Mouse (Mus musculus): ENCODE data around the gene Cpn2. TPM values are rescaled to one million over a fixed set of nuclear protein-coding genes. Genes with fewer than 3 reads are reported as not detected.

Cpn2 gene
- polyA plus RNA-seq, 1 experiment from 2014 or later = not detected

DNA sequence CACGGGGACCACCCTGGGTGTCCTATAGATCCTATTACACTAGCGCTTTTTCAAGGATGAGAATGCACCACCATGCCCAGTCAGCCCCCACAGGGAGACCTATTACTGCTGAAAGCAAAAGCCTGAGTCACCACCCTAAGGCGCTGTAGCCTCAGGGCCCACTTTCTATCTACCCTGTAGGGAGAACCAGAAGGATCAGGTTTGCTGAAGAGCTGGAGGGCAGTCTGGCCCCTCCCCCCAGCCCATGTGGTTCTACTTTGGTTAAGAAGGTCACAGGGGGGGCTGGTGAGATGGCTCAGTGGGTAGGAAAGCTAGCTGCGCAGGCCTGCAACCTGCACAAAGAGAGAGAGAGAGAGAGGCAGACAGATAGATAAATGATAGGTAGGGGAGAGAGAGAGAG is 18.4 kb upstream of the Cpn2 start:
- 66% methylated on average over 4 of the region's 4 CpGs for WGBS
- Histone ChIP-seq H3K4me3 (ENCODE audit: low read depth, low read length) (no peak overlapping the region), H3K4me1 (ENCODE audit: control insufficient read depth, insufficient read depth, low read length) (peaks cover 9% of the 10 kb centered on the region; the same call in 1 of the 2 replicates), H3K36me3 (ENCODE audit: control insufficient read depth, insufficient read depth, low read length) (no peaks in the 10 kb centered on the region), H3K27me3 (ENCODE audit: control insufficient read depth, insufficient read depth, low read length) (peaks cover 6% of the 10 kb centered on the region), H3K4me2 (ENCODE audit: low read depth, low read length) (no peak overlapping the region), H3K9ac (replicated peaks; ENCODE audit: low read depth, low read length) (no peak overlapping the region), H3K9me3 (ENCODE audit: control insufficient read depth, low read length) (no peaks in the 10 kb centered on the region), H3K27ac (ENCODE audit: low read depth, low read length) (no peak overlapping the region)
- ATAC-seq (ENCODE audit: low read depth) = no peak

DNA sequence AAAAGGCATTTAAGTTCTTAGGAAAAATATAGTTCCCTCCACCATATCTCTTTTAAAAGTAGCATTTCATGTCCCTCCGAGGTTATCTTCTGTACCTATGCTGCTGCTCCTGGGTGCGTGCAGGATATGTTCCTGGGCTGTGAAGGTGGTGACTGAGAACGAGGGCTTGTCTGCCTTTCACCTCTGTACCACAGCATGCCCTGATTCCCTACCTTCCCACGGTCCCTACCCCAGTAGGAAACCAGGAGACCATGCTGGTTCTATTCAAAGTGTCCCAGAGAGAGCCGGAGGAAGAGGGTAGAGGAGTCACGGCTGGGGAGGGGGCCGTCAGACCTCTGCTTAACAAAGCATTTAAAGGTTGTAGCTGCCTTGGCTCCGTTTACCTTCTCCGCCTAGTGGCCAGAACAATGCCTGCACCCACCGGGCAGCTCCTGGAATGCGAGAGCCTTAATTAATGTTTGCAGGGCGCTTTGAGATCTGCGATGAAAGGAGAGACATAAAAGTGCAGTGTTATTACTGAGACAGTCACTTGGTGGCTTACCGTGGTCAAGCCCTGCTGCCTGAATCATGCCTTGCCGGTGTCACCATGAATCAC is 16.5 kb upstream of the Cpn2 start:
- Histone ChIP-seq H3K36me3 (ENCODE audit: control insufficient read depth, insufficient read depth, low read length) (no peaks in the 10 kb centered on the region), H3K4me1 (ENCODE audit: control insufficient read depth, insufficient read depth, low read length) (peaks cover 9% of the 10 kb centered on the region; the same call in 1 of the 2 replicates), H3K9ac (replicated peaks; ENCODE audit: low read depth, low read length) (no peak overlapping the region), H3K9me3 (ENCODE audit: control insufficient read depth, low read length) (no peaks in the 10 kb centered on the region), H3K27me3 (ENCODE audit: control insufficient read depth, insufficient read depth, low read length) (peaks cover 6% of the 10 kb centered on the region), H3K4me2 (ENCODE audit: low read depth, low read length) (peak overlapping the region; percentile 45), H3K4me3 (ENCODE audit: low read depth, low read length) (no peak overlapping the region), H3K27ac (ENCODE audit: low read depth, low read length) (no peak overlapping the region)
- peak; percentile 65 for ATAC-seq (ENCODE audit: low read depth)
- 2% methylated on average over 15 of the region's 15 CpGs for WGBS

DNA sequence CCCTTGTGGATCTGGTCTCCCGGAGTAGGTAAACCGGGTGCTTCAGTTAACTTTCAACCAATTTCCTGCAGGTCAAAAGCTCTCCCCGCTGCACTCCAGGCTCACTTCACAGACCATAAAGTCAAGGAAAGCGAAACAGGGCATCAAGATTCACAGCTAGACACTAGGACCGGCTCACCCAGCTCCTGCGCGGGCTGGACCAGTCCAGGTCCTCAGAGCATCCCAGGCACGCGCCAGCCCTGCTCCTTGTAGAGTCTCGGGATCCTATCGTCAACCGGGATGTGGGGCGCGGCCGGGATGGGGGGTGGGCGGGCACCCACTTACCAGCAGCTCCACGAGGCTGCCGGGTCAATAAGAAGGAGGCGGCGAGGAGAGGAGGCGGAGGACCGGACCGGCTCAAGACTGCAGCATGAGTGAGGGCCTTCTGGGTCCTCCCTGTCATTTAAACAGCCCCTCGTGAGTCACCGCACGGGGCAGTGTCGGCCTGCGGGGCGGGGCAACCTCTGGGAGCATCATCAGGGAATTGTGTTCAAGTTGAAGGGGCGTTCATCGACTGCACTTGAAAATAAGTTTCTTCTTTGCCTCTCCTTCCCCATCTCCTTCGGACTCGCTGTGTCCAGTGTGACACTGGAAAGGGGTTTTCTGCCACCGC is 15.7 kb upstream of the Cpn2 start, which contains the start of gene Lrrc15:
Gene Lrrc15, minus strand, starts transcription at position 413 of the 652 bp plus-strand sequence.
- WGBS = 6% methylated on average over 31 of the region's 34 CpGs
- Histone ChIP-seq H3K4me2 (ENCODE audit: low read depth, low read length) (peak within 1 kb of the TSS; percentile 45), H3K9me3 (ENCODE audit: control insufficient read depth, low read length) (no peaks in the 10 kb centered on the region), H3K27ac (ENCODE audit: low read depth, low read length) (no peak within 1 kb of the TSS), H3K4me1 (ENCODE audit: control insufficient read depth, insufficient read depth, low read length) (peaks cover 12% of the 10 kb centered on the region; the same call in 1 of the 2 replicates), H3K36me3 (ENCODE audit: control insufficient read depth, insufficient read depth, low read length) (no peaks in the 10 kb centered on the region), H3K9ac (replicated peaks; ENCODE audit: low read depth, low read length) (0 out of 2 replicates have a peak within 1 kb of the TSS, but pooled peaks have one; percentile 11), H3K4me3 (ENCODE audit: low read depth, low read length) (peak within 1 kb of the TSS; percentile 16; the same call in 1 of the 2 replicates), H3K27me3 (ENCODE audit: control insufficient read depth, insufficient read depth, low read length) (peaks cover 6% of the 10 kb centered on the region)
- peak; percentile 32; the same call in 1 of the 2 replicates for ATAC-seq (ENCODE audit: low read depth)

DNA sequence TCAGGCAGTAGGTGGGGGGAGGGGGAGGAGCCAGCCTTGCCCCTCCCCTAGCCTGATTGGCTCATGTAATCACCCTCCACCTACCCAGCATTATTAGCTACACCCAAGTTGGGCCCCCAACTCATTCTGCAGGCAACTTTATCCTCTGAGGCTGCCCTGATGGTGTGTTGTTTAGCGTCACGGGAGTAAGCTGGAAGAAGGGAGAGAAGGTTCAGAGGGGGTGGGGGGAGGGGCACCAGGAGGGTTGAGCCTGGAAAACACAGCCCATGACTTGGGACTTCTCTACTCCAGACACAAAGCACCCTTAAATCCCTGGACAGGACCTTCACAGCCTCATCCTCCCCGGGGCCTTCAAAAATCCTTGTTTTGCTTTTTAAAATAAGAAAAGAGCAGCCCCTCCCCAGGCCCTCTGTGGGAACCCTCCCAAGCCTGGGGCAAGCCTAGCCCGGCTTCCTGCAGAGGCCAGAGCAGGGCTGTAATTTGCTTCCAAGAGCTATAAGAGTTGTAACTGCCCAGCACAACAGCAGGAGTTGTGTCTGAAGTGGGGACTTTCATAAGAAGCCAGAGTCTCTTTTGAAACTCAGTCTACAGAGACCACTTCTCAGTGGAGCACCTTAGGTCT is 13.5 kb upstream of the Cpn2 start:
- WGBS = 6% methylated on average over 4 of the region's 4 CpGs
- Histone ChIP-seq H3K27me3 (ENCODE audit: control insufficient read depth, insufficient read depth, low read length) (peaks cover 6% of the 10 kb centered on the region), H3K4me1 (ENCODE audit: control insufficient read depth, insufficient read depth, low read length) (peaks cover 12% of the 10 kb centered on the region; the same call in 1 of the 2 replicates), H3K9ac (replicated peaks; ENCODE audit: low read depth, low read length) (no peak overlapping the region), H3K36me3 (ENCODE audit: control insufficient read depth, insufficient read depth, low read length) (no peaks in the 10 kb centered on the region), H3K9me3 (ENCODE audit: control insufficient read depth, low read length) (no peaks in the 10 kb centered on the region), H3K4me3 (ENCODE audit: low read depth, low read length) (no peak overlapping the region), H3K27ac (ENCODE audit: low read depth, low read length) (no peak overlapping the region), H3K4me2 (ENCODE audit: low read depth, low read length) (no peak overlapping the region)
- no peak for ATAC-seq (ENCODE audit: low read depth)

DNA sequence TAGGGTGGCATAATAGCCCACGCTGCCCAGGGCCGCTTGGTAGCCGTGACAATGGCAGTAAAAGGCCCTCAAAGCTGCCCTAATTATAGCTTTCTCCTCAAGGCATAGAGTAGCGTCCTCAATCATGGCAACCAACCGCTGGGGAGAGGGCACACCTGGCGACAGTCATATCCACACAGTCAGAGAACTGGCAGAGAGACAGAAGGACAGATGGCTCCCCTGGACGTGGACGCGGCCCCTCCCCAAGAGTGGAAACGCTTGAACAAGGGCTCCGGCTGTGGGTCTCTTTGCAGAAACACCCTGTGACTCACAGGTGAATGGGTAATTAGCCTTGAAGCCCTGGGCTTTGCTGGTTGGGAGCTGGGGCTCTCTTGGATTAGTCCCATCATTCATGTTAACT is 11.1 kb upstream of the Cpn2 start:
- H3K9me3 ChIP-seq (ENCODE audit: control insufficient read depth, low read length) = no peaks in the 10 kb centered on the region
- peaks cover 6% of the 10 kb centered on the region for H3K27me3 ChIP-seq (ENCODE audit: control insufficient read depth, insufficient read depth, low read length)
- no peak for ATAC-seq (ENCODE audit: low read depth)
- no peaks in the 10 kb centered on the region for H3K36me3 ChIP-seq (ENCODE audit: control insufficient read depth, insufficient read depth, low read length)
- 65% methylated on average over 11 of the region's 11 CpGs for WGBS
- H3K4me2 ChIP-seq (ENCODE audit: low read depth, low read length) = no peak overlapping the region
- no peak overlapping the region for H3K9ac ChIP-seq (replicated peaks; ENCODE audit: low read depth, low read length)
- no peak overlapping the region for H3K27ac ChIP-seq (ENCODE audit: low read depth, low read length)
- peaks cover 9% of the 10 kb centered on the region; the same call in 1 of the 2 replicates for H3K4me1 ChIP-seq (ENCODE audit: control insufficient read depth, insufficient read depth, low read length)
- H3K4me3 ChIP-seq (ENCODE audit: low read depth, low read length) = no peak overlapping the region

DNA sequence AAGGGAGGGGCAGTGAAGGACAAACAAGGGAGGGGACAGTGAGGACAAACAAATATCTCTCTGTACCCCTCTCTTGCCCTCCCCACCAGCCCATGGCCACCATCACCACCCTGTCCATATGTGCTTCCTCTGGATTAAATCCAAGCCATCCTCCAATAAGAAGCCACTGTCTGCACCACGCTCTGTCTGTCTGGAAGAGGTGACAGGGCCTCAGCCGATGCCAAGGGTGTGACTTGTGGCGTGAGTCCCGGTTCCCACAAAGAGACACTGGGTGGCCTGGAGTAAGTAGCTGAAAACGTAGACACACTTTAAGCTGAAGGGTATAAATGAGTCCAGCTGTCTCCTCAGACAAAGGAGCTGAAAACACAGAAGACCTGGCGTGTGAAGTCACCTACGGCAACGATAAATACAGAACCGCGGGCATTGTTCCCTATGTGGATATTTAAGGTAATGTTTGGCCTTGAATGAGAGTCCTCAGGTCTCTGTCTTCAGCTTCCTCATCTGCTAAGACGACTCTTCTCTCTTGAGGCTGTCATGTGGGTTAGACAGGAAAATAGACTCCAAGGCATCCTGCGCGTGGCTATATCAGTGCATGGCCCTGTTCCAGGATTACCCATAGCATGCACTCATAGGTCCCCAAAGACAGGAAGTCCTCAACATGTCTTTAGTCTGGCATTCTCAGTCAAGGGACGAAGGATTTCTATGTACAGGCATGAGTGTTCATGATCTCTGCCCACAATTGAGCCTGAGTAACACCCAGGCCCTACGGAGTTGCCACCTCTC is 8.4 kb upstream of the Cpn2 start:
- Histone ChIP-seq H3K27me3 (ENCODE audit: control insufficient read depth, insufficient read depth, low read length) (no peaks in the 10 kb centered on the region), H3K27ac (ENCODE audit: low read depth, low read length) (no peak overlapping the region), H3K9ac (replicated peaks; ENCODE audit: low read depth, low read length) (no peak overlapping the region), H3K36me3 (ENCODE audit: control insufficient read depth, insufficient read depth, low read length) (no peaks in the 10 kb centered on the region), H3K4me3 (ENCODE audit: low read depth, low read length) (no peak overlapping the region), H3K9me3 (ENCODE audit: control insufficient read depth, low read length) (no peaks in the 10 kb centered on the region), H3K4me1 (ENCODE audit: control insufficient read depth, insufficient read depth, low read length) (0 out of 2 replicates have a peak, but pooled peaks cover 3% of the 10 kb centered on the region), H3K4me2 (ENCODE audit: low read depth, low read length) (no peak overlapping the region)
- 75% methylated on average over 15 of the region's 15 CpGs for WGBS
- no peak for ATAC-seq (ENCODE audit: low read depth)

DNA sequence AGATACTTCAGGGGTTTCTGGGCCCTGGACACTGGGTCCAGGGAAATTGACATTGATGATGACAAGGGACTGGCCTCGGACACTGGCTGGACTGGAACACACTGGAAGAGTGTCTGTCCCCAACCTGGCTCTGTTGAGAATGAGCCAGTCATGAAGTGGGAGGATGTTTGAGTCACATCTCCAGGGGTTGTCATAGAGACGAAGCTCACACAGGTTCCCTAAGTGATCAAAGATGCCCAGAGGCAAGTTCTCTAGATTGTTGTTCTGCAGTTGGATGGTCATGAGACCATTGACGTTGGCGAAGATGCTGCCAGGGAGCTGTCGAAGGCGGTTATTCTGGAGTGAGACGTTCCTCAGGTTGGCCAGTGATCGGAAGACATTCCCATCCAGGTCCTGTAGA is 5.8 kb upstream of the Cpn2 start:
- Histone ChIP-seq H3K9ac (replicated peaks; ENCODE audit: low read depth, low read length) (no peak overlapping the region), H3K4me1 (ENCODE audit: control insufficient read depth, insufficient read depth, low read length) (0 out of 2 replicates have a peak, but pooled peaks cover under 1% of the 10 kb centered on the region), H3K9me3 (ENCODE audit: control insufficient read depth, low read length) (no peaks in the 10 kb centered on the region), H3K27ac (ENCODE audit: low read depth, low read length) (no peak overlapping the region), H3K36me3 (ENCODE audit: control insufficient read depth, insufficient read depth, low read length) (no peaks in the 10 kb centered on the region), H3K4me2 (ENCODE audit: low read depth, low read length) (no peak overlapping the region), H3K4me3 (ENCODE audit: low read depth, low read length) (no peak overlapping the region), H3K27me3 (ENCODE audit: control insufficient read depth, insufficient read depth, low read length) (no peaks in the 10 kb centered on the region)
- 94% methylated on average over 8 of the region's 8 CpGs for WGBS
- no peak for ATAC-seq (ENCODE audit: low read depth)

DNA sequence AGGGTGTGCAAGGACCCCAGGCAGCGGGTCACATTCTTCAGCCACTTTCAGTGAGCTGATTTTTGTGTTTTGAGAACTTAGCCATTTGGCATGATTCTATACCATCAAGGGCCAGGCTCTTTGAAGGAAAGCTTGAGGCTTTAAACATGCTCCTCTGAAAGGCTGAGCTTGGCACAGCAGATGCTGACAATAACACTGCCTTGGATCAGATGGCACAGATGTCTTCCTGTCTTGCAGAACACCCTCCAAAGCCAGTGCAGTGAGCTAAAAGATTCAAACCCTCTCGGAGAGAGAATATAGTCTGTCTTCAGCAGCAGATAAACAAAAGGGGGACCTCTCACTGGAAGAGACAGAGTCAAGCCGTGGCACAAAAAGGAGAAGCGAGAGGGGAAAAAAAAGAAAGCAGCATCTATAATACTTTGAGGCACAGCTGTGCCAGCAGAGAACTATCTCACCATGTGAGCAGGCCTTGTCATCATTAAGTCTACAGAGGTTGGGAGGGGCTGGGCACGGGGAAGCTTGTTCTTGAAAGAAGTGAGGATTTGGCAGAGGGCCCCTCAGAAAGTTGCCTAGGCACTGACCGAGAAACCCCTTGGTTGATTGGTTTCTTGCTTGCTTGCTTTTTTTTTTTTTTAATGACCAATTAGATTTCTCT is 4.8 kb upstream of the Cpn2 start:
- Histone ChIP-seq H3K4me2 (ENCODE audit: low read depth, low read length) (no peak overlapping the region), H3K9me3 (ENCODE audit: control insufficient read depth, low read length) (no peaks in the 10 kb centered on the region), H3K4me3 (ENCODE audit: low read depth, low read length) (no peak overlapping the region), H3K27me3 (ENCODE audit: control insufficient read depth, insufficient read depth, low read length) (no peaks in the 10 kb centered on the region), H3K4me1 (ENCODE audit: control insufficient read depth, insufficient read depth, low read length) (no peaks in the 10 kb centered on the region), H3K9ac (replicated peaks; ENCODE audit: low read depth, low read length) (no peak overlapping the region), H3K36me3 (ENCODE audit: control insufficient read depth, insufficient read depth, low read length) (no peaks in the 10 kb centered on the region), H3K27ac (ENCODE audit: low read depth, low read length) (no peak overlapping the region)
- no peak for ATAC-seq (ENCODE audit: low read depth)
- 62% methylated on average over 6 of the region's 6 CpGs for whole genome bisulfite sequencing

All from neural tube, embryonic 14.5 days (tissue).